Mouse (Mus musculus) adrenal gland, adult 8-10 months (tissue): ENCODE data around the gene Nek3. TPM values are rescaled to one million over a fixed set of nuclear protein-coding genes. Genes with fewer than 3 reads are reported as not detected.
"Not testable (repeated sequence)": the region's sequence is repeated elsewhere in the genome, so short reads cannot be mapped to it uniquely, and the experiment has no call there.

Source experiments
- DNase-seq: peaks from one replicate; pipeline ENCODE4 v3.0.0; 2022
- total RNA-seq, 4 experiments: library from RNA; stranded (reverse); gene quantifications; 2 replicates each; pipeline ENCODE4 v1.2.4; 2022

Gene Nek3
- total RNA-seq, 4 experiments from 2014 or later: 5.2 to 16.0 (median 9.4) TPM

GRCm38 (mm10) chr8:22143764-22144491 is 22.3 kb downstream of the Nek3 start:
- DNase-seq: no peak

GRCm38 (mm10) chr8:22142592-22142991 is 23.6 kb downstream of the Nek3 start:
- DNase-seq: no peak

GRCm38 (mm10) chr8:22141836-22142385 is 24.3 kb downstream of the Nek3 start:
- peak; percentile 54 for DNase-seq

GRCm38 (mm10) chr8:22136462-22136861 is 29.8 kb downstream of the Nek3 start:
- DNase-seq: not testable (repeated sequence)

- DNase-seq: no peak
Observed at GRCm38 (mm10) chr8:22134750-22135135, 31.5 kb downstream of the Nek3 start.

- DNase-seq: no peak
Observed at GRCm38 (mm10) chr8:22134078-22134749, 32.0 kb downstream of the Nek3 start.

- no peak for DNase-seq
Observed at GRCm38 (mm10) chr8:22132062-22132461, 34.2 kb downstream of the Nek3 start.

- peak; percentile 39 for DNase-seq
Observed at GRCm38 (mm10) chr8:22124220-22125152, 41.7 kb downstream of the Nek3 start, which contains the start of gene Nek5. Gene Nek5, minus strand, starts transcription at chr8:22125053.

GRCm38 (mm10) chr8:22107020-22107419 is 59.2 kb downstream of the Nek3 start:
- DNase-seq: no peak

- DNase-seq: no peak
Observed at GRCm38 (mm10) chr8:22091568-22091967, 74.7 kb downstream of the Nek3 start.

GRCm38 (mm10) chr8:22089226-22089625 is 77.0 kb downstream of the Nek3 start:
- DNase-seq: no peak

GRCm38 (mm10) chr8:22079313-22080007 is 86.8 kb downstream of the Nek3 start:
- no peak for DNase-seq

Other genes starting within 250 kb of the Nek3 start
- gene Defb15, start 233.7 kb downstream of the Nek3 start, total RNA-seq: not detected
- gene Defb35, start 228.1 kb downstream of the Nek3 start, total RNA-seq: not detected
- not detected for gene Defb13, start 219.7 kb downstream of the Nek3 start, total RNA-seq
- gene Fam90a1a, start 207.7 kb downstream of the Nek3 start, total RNA-seq: not detected
- gene Ccdc70, start 196.7 kb downstream of the Nek3 start, total RNA-seq: not detected
- gene Atp7b, start 106.1 kb downstream of the Nek3 start, total RNA-seq: 1 to 10 TPM in 3 of 4 experiments, under 1 TPM in 1; 0.96 to 3.2 (median 1.6) TPM
- 10 to 100 TPM; 34.4 to 53.6 (median 35.9) TPM for gene Alg11, start 105.7 kb downstream of the Nek3 start, total RNA-seq
- 10 to 100 TPM in 2 of 4 experiments, 1 to 10 TPM in 2; 4.6 to 29.9 (median 14.7) TPM for gene Nek5, start 41.4 kb downstream of the Nek3 start, total RNA-seq
- 1 to 10 TPM; 1.4 to 5.5 (median 3.2) TPM for gene Ckap2, start 19.4 kb upstream of the Nek3 start, total RNA-seq
- gene Vps36, start 26.4 kb upstream of the Nek3 start, total RNA-seq: 10 to 100 TPM; 33.9 to 47.7 (median 40.9) TPM
- 1 to 10 TPM; 2.5 to 3.9 (median 3.2) TPM for gene Thsd1, start 60.9 kb upstream of the Nek3 start, total RNA-seq
- gene Tpte, start 117.0 kb upstream of the Nek3 start, total RNA-seq: not detected
- 10 to 100 TPM; 13.5 to 14.2 (median 13.9) TPM for gene Slc25a15, start 232.2 kb upstream of the Nek3 start, total RNA-seq
- gene Mrps31, start 244.9 kb upstream of the Nek3 start, total RNA-seq: 10 to 100 TPM; 33.8 to 43.2 (median 41.5) TPM